Mouse (Mus musculus): ENCODE measurements at regions not wholly inside any gene's neighbourhood (a gene's known extent, or its start where the extent isn't known, plus 50 kb on each side); places are given as distances from the start of the nearest gene placed in this dataset.
A peak's percentile ranks its signal among the peaks of the same experiment; 100 is the strongest.

- in situ Hi-C loops (cut with MboI; ENCODE audit: low pct_unique_long_range_greater_than_20kb): loop anchor here (5.0 kb wide), 1 partner anchor 214 kb away; no protein-coding TSS in a partner anchor
- ATAC-seq: peak; percentile 98
- peak; percentile 9 for DNase-seq (ENCODE audit: low read depth, low spot score)
- ChIA-PET CTCF (no interaction called here), POLR2A (no interaction called here)
- no peaks in the 10 kb centered on the region for H3K27me3 ChIP-seq
- TF ChIP-seq CTCF (IDR thresholded peaks at IDR 0.05): no peak
Measured at GRCm38 (mm10) chr12:101268092-101268491, 136.4 kb upstream of the Catsperb start.

GRCm38 (mm10) chr12:101284195-101284594 is 120.3 kb upstream of the Catsperb start:
- no peak for TF ChIP-seq CTCF (IDR thresholded peaks at IDR 0.05)
- DNase-seq (ENCODE audit: low read depth, low spot score): no peak
- CTCF ChIA-PET: no interaction called here
- peaks cover 3% of the 10 kb centered on the region for H3K27me3 ChIP-seq
- in situ Hi-C loops (cut with MboI; ENCODE audit: low pct_unique_long_range_greater_than_20kb): no loop called here
- no peak for ATAC-seq
- POLR2A ChIA-PET: no interaction called here

GRCm38 (mm10) chr12:101301872-101302271 is 102.6 kb upstream of the Catsperb start:
- ChIA-PET POLR2A (no interaction called here), CTCF (no interaction called here)
- in situ Hi-C loops (cut with MboI; ENCODE audit: low pct_unique_long_range_greater_than_20kb): no loop called here
- DNase-seq (ENCODE audit: low read depth, low spot score) (no peak), ATAC-seq (no peak)
- no peak for TF ChIP-seq CTCF (IDR thresholded peaks at IDR 0.05)
- H3K27me3 ChIP-seq: peaks cover 7% of the 10 kb centered on the region
